Mouse (Mus musculus) fibroblast of lung, adult 2 months (primary cell): Measurements from ENCODE around the gene Krtap6-5.
"Not testable (repeated sequence)": the region's sequence is repeated elsewhere in the genome, so short reads cannot be mapped to it uniquely, and the experiment has no call there.

Source experiments
- DNase-seq: peaks from one replicate; pipeline ENCODE4 v3.0.0-alpha.2; 2011; ENCODE audit warnings: low read depth

Gene Krtap6-5

GRCm38 (mm10) chr16:89047783-89048182, at the start of gene Krtap6-5:
Gene Krtap6-5, minus strand, starts transcription at chr16:89047883.
- no peak for DNase-seq

GRCm38 (mm10) chr16:89071041-89071440, 23.4 kb upstream of the Krtap6-5 start:
- not testable (repeated sequence) for DNase-seq

- DNase-seq = not testable (repeated sequence)
Observed at GRCm38 (mm10) chr16:89063902-89064301, 16.2 kb upstream of the Krtap6-5 start, which contains the start of gene 1110025L11Rik. Gene 1110025L11Rik, minus strand, starts transcription at chr16:89064002.

- not testable (repeated sequence) for DNase-seq
Observed at GRCm38 (mm10) chr16:89041372-89041771, 6.3 kb downstream of the Krtap6-5 start, which contains the start of gene Gm10228. Gene Gm10228, minus strand, starts transcription at chr16:89041472.

GRCm38 (mm10) chr16:89031399-89031798, 16.3 kb downstream of the Krtap6-5 start, which contains the start of gene Krtap6-1:
Gene Krtap6-1, plus strand, starts transcription at chr16:89031699.
- DNase-seq = not testable (repeated sequence)

GRCm38 (mm10) chr16:89014984-89015383, 32.7 kb downstream of the Krtap6-5 start, which contains the start of gene Gm10229:
Gene Gm10229, plus strand, starts transcription at chr16:89015284.
- not testable (repeated sequence) for DNase-seq

DNA sequence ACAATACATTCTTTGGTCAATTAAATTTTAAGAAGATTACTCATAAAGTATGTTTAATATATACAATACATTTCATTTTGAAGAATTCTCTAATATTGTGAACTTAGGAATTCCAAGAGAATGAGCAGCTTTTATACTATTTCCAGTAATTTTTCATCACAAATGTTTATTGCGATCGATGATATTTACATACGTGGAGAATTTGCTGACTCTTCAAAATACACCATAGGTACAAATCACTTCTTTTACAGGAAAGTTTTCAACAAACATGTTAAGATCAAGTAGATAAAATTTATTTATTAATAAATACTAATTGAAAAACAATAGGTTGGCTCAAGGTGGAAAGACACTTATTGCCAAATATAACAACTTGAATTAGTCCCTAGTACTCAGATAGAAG, 33.7 kb downstream of the Krtap6-5 start:
- DNase-seq = no peak

GRCm38 (mm10) chr16:89010659-89011058, 37.0 kb downstream of the Krtap6-5 start, which contains the start of gene Krtap22-2:
Gene Krtap22-2, minus strand, starts transcription at chr16:89010759.
- no peak for DNase-seq
